Comparison of ENCODE assay signal across 18 mouse cellular contexts in genomic region chr14:103162923-103163322, GRCm38 (mm10).
DNase-seq lines count a peak whose midpoint lies in the region; ATAC-seq and TF ChIP-seq lines count a peak whose summit lies in the region.
"Had no signal": no experiment of that assay in that cellular context is flagged by ENCODE, and none has a peak within 500 bp of the region (broad histone marks: within the 10 kb centered on the region; RNA-seq: fewer than 3 reads in every experiment).

No protein-coding gene starts in this region.

- H3K36me3 ChIP-seq in stomach, embryonic 16.5 days (ENCODE audit: control insufficient read depth, insufficient read depth, low read length) = no peaks in the 10 kb centered on the region

- TF ChIP-seq CTCF in cerebellum, adult 2 months (IDR thresholded peaks at IDR 0.05; ENCODE audit: borderline replicate concordance, insufficient read depth, low read depth, low read length) = no peak

- no peak overlapping the region for H3K4me2 ChIP-seq in stomach, embryonic 16.5 days (ENCODE audit: low read depth, low read length)
- H3K4me2 ChIP-seq: hindbrain, embryonic 14.5 days; liver, embryonic 13.5 days; neural tube, embryonic 13.5 days had no signal

- no peak for TF ChIP-seq POLR2A in cerebellum, adult 2 months (IDR thresholded peaks at IDR 0.05; ENCODE audit: borderline replicate concordance, insufficient read depth, low read length)

- no peak overlapping the region for H3K4me3 ChIP-seq in cerebellum, adult 2 months (replicated peaks; ENCODE audit: insufficient read depth, low read depth, low read length)
- no peak overlapping the region for H3K4me3 ChIP-seq in stomach, embryonic 16.5 days (replicated peaks; ENCODE audit: low read length)
- H3K4me3 ChIP-seq: heart, adult 2 months; liver, embryonic 13.5 days; megakaryocyte, embryonic 14.5 days; neural tube, embryonic 13.5 days had no signal

- no peak for DNase-seq in cerebellum, adult 2 months
- no peak for DNase-seq in cerebellum, adult 9-10 months
- peak; percentile 21 for DNase-seq in layer of hippocampus, adult 11-12 months (ENCODE audit: low spot score)
- DNase-seq in layer of hippocampus, postnatal 36 days = no peak
- peak; percentile 40 to 65 for DNase-seq in left cerebral cortex, adult 9 months (ENCODE audit: low spot score in 2 of 2)
- DNase-seq in thymus, postnatal 14 days = no peak
- no peak for DNase-seq in thymus, adult 18-20 months
- DNase-seq: adrenal gland, postnatal 10 days; cerebellum, postnatal 14 days; gastrocnemius, postnatal 10 days; heart, adult 2 months; kidney, adult 2 months; kidney, postnatal 4 days; liver, embryonic 13.5 days had no signal

- H3K4me1 ChIP-seq in cerebellum, adult 2 months (ENCODE audit: control insufficient read depth, insufficient read depth, low read length) = no peaks in the 10 kb centered on the region
- no peaks in the 10 kb centered on the region for H3K4me1 ChIP-seq in stomach, embryonic 16.5 days (ENCODE audit: control insufficient read depth, insufficient read depth, low read length)
- H3K4me1 ChIP-seq: neural tube, embryonic 13.5 days had no signal

- H3K9ac ChIP-seq in stomach, embryonic 16.5 days (ENCODE audit: low read length) = no peak overlapping the region
- H3K9ac ChIP-seq: hindbrain, embryonic 14.5 days; liver, embryonic 13.5 days; neural tube, embryonic 13.5 days had no signal

- no peaks in the 10 kb centered on the region for H3K27me3 ChIP-seq in cerebellum, adult 2 months (ENCODE audit: control insufficient read depth, insufficient read depth, low read length)
- no peaks in the 10 kb centered on the region for H3K27me3 ChIP-seq in stomach, embryonic 16.5 days (ENCODE audit: control insufficient read depth, insufficient read depth, low read length)
- H3K27me3 ChIP-seq: liver, embryonic 13.5 days; megakaryocyte, embryonic 14.5 days; neural tube, embryonic 13.5 days had no signal

- H3K27ac ChIP-seq in cerebellum, adult 2 months (ENCODE audit: insufficient read depth, low read length) = 0 out of 2 replicates have a peak overlapping the region, but pooled peaks have one; percentile 13
- H3K27ac ChIP-seq in stomach, embryonic 16.5 days (ENCODE audit: low read length) = no peak overlapping the region
- H3K27ac ChIP-seq: heart, adult 2 months; hindbrain, embryonic 14.5 days; liver, embryonic 13.5 days; neural tube, embryonic 13.5 days had no signal

- no peaks in the 10 kb centered on the region for H3K9me3 ChIP-seq in stomach, embryonic 16.5 days (replicated peaks; ENCODE audit: control insufficient read depth, low read length)
- H3K9me3 ChIP-seq: liver, embryonic 13.5 days; megakaryocyte, embryonic 14.5 days; neural tube, embryonic 13.5 days had no signal

- WGBS in cerebellum, adult 2 months = 56% methylated on average over 5 of the region's 5 CpGs
- 30% methylated on average over 5 of the region's 5 CpGs for WGBS in stomach, embryonic 16.5 days

- ATAC-seq in stomach, embryonic 16.5 days (ENCODE audit: insufficient read depth, low FRiP score) = peak; percentile 62; the same call in 1 of the 2 replicates

Comparison
In these comparisons a context has a peak if more than half of its experiments do, and no peak if none do; other contexts are left out.
1. DNase-seq: peak in layer of hippocampus, adult 11-12 months (single experiment) and left cerebral cortex, adult 9 months (2 of 2); none in cerebellum, adult 2 months (0 of 2), cerebellum, adult 9-10 months (single experiment), layer of hippocampus, postnatal 36 days (0 of 2), thymus, postnatal 14 days (single experiment) and thymus, adult 18-20 months (0 of 2).